Mouse (Mus musculus) CD4-positive naive resting alpha-beta T cell, adult 57 days (primary cell): ENCODE results near the gene Map1s. TPM values are rescaled to one million over a fixed set of nuclear protein-coding genes. Genes with fewer than 3 reads are reported as not detected.

Experiments
- total RNA-seq: library from RNA; stranded (reverse); gene quantifications from one replicate; pipeline ENCODE4 v1.2.4, GENCODE M21; 2023

Gene Map1s
- 53.1 TPM for total RNA-seq

GRCm38 (mm10) chr8:70905831-70906736 is at the start of gene Map1s:
TSS of gene Map1s (plus strand) at chr8:70905932.

GRCm38 (mm10) chr8:70862824-70863641 is 42.7 kb upstream of the Map1s start, which contains the start of gene Kcnn1:
TSS of gene Kcnn1 (minus strand) at chr8:70863258.

GRCm38 (mm10) chr8:70873364-70873985 is 32.3 kb upstream of the Map1s start, which contains the start of gene Ccdc124:
TSS of gene Ccdc124 (minus strand) at chr8:70873935.

GRCm38 (mm10) chr8:70892022-70892895 is 13.5 kb upstream of the Map1s start, which contains the start of gene Slc5a5:
TSS of gene Slc5a5 (minus strand) at chr8:70892757.

GRCm38 (mm10) chr8:70897021-70897680 is 8.6 kb upstream of the Map1s start, which contains the start of gene Rpl18a:
TSS of gene Rpl18a (minus strand) at chr8:70897412.

Other genes starting within 250 kb of the Map1s start
- gene Pgpep1, start 245.5 kb upstream of the Map1s start, total RNA-seq: 2.0 TPM
- gene Lsm4, start 232.7 kb upstream of the Map1s start, total RNA-seq: 109 TPM
- gene Jund, start 207.0 kb upstream of the Map1s start, total RNA-seq: 1,593 TPM
- gene Iqcn, start 202.5 kb upstream of the Map1s start, total RNA-seq: 9.8 TPM
- not detected for gene Gm3336, start 187.4 kb upstream of the Map1s start, total RNA-seq
- gene Pde4c, start 182.2 kb upstream of the Map1s start, total RNA-seq: 0.30 TPM
- 7.0 TPM for gene Rab3a, start 151.3 kb upstream of the Map1s start, total RNA-seq
- gene Mpv17l2, start 145.0 kb upstream of the Map1s start, total RNA-seq: 19.3 TPM
- 18.3 TPM for gene Pik3r2, start 129.2 kb upstream of the Map1s start, total RNA-seq
- gene Mast3, start 100.9 kb upstream of the Map1s start, total RNA-seq: 171 TPM
- 2.2 TPM for gene Il12rb1, start 97.5 kb upstream of the Map1s start, total RNA-seq
- gene Arrdc2, start 66.2 kb upstream of the Map1s start, total RNA-seq: 38.4 TPM
- not detected for gene Kcnn1, start 42.7 kb upstream of the Map1s start, total RNA-seq
- 44.1 TPM for gene Ccdc124, start 32.0 kb upstream of the Map1s start, total RNA-seq
- gene Slc5a5, start 13.2 kb upstream of the Map1s start, total RNA-seq: 0.18 TPM
- 4,793 TPM for gene Rpl18a, start 8.5 kb upstream of the Map1s start, total RNA-seq